Mouse (Mus musculus): ENCODE data around the gene Mbd3l2.

GRCm38 (mm10) chr9:18399629-18400028 is 30.8 kb upstream of the Mbd3l2 start:
- no peak for TF ChIP-seq CTCF (IDR thresholded peaks at IDR 0.05; ENCODE audit: low read depth)
- no peak for TF ChIP-seq EP300 (IDR thresholded peaks at IDR 0.05; ENCODE audit: low read depth)
